Mouse (Mus musculus) limb, embryonic 12.5 days (tissue): ENCODE measurements around the gene Aip. TPM values are rescaled to one million over a fixed set of nuclear protein-coding genes. Genes with fewer than 3 reads are reported as not detected.

Experiments
- ATAC-seq: fragments of 200-750 bp; cut with Nextera tagmentation; 2 replicates; pipeline ENCODE4 v1.8.0; 2017; ENCODE audit warnings: low read depth, moderate TSS enrichment; ENCODE audit not compliant: insufficient number of reproducible peaks, insufficient read depth, low FRiP score, low TSS enrichment
- H3K27ac ChIP-seq: fragments of 300-500 bp; sonication (generic); 2 replicates; pipeline ENCODE4 v1.5.1; 2016; ENCODE audit warnings: mild to moderate bottlenecking, moderate library complexity
- H3K27me3 ChIP-seq: fragments of 300-500 bp; sonication (generic); 2 replicates; pipeline ENCODE4 v1.6.1; 2016; ENCODE audit warnings: mild to moderate bottlenecking, moderate library complexity
- H3K36me3 ChIP-seq: fragments of 300-500 bp; sonication (generic); 2 replicates; pipeline ENCODE4 v1.6.1; 2016; ENCODE audit warnings: mild to moderate bottlenecking, moderate library complexity
- H3K4me1 ChIP-seq: fragments of 300-500 bp; sonication (generic); replicated peaks from 2 replicates; pipeline ENCODE4 v1.6.1; 2016
- H3K4me2 ChIP-seq: fragments of 300-500 bp; sonication (generic); 2 replicates; pipeline ENCODE4 v1.6.1; 2016; ENCODE audit warnings: mild to moderate bottlenecking, moderate library complexity
- H3K4me3 ChIP-seq: fragments of 300-500 bp; sonication (generic); replicated peaks from 2 replicates; pipeline ENCODE4 v1.5.1; 2016; ENCODE audit warnings: mild to moderate bottlenecking
- H3K9ac ChIP-seq: fragments of 300-500 bp; sonication (generic); replicated peaks from 2 replicates; pipeline ENCODE4 v1.6.1; 2016; ENCODE audit warnings: mild to moderate bottlenecking, moderate library complexity
- H3K9me3 ChIP-seq: fragments of 300-500 bp; sonication (generic); 2 replicates; pipeline ENCODE4 v1.6.1; 2016; ENCODE audit warnings: mild to moderate bottlenecking, moderate library complexity
- WGBS: fragments of 180-500 bp; shearing (Covaris S2); methylation state at CpG from one replicate; pipeline ENCODE4 v1.1.7; 2016; 5-methylcytosine and 5-hydroxymethylcytosine counted together
- polyA plus RNA-seq: library from polyadenylated mRNA; unstranded; fragments of >200 nt; fragmentation: Nextera tagmentation; extraction: Ambion mirVana; gene quantifications from 2 replicates; pipeline ENCODE4 v1.2.1, GENCODE M21; 2016

Aip gene
- polyA plus RNA-seq, 1 experiment from 2014 or later = 87.5 TPM

- H3K4me3 ChIP-seq = peak within 1 kb of the TSS; percentile 61
- no peaks in the 10 kb centered on the region for H3K36me3 ChIP-seq
- peak within 1 kb of the TSS; percentile 57 for H3K9ac ChIP-seq
- peaks cover 49% of the 10 kb centered on the region for H3K4me1 ChIP-seq
- H3K9me3 ChIP-seq = no peaks in the 10 kb centered on the region
- peak within 1 kb of the TSS; percentile 76 for H3K4me2 ChIP-seq
- ATAC-seq = peak; percentile 92
- peaks cover 30% of the 10 kb centered on the region for H3K27me3 ChIP-seq
- peak within 1 kb of the TSS; percentile 76 for H3K27ac ChIP-seq
- WGBS = under 1% methylated on average over 65 of the region's 65 CpGs
These were observed 28.8 kb downstream of the Aip start, which contains the start of gene Cdk2ap2 for GRCm38 (mm10) chr19:4096642-4097440. TSS of gene Cdk2ap2 (plus strand) at chr19:4097182.

DNA sequence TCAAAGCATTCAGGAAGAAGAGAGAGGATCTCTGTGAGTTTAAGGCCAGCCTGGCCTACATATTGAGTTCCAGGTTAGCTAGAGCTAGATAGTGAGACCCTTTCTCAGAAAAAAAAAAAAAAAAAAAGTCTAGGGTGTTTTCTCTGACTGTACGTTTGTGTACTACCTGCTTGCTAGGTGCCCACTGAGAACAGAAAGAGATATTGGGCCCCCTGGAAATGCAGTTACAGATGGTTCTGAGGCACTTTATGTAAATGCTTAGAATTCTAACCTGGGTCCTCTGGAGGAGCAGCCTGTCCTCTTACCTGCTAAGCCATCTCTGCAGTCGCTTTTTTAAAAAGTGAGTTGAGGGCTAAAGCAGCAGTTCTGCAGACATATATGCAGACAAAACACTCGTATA, 29.9 kb downstream of the Aip start:
- WGBS = 61% methylated on average over 3 of the region's 3 CpGs
- H3K36me3 ChIP-seq = no peaks in the 10 kb centered on the region
- no peak overlapping the region for H3K4me3 ChIP-seq
- no peak overlapping the region for H3K4me2 ChIP-seq
- H3K27me3 ChIP-seq = peaks cover 19% of the 10 kb centered on the region
- no peaks in the 10 kb centered on the region for H3K9me3 ChIP-seq
- no peak overlapping the region for H3K27ac ChIP-seq
- peaks cover 40% of the 10 kb centered on the region for H3K4me1 ChIP-seq
- no peak for ATAC-seq
- no peak overlapping the region for H3K9ac ChIP-seq

DNA sequence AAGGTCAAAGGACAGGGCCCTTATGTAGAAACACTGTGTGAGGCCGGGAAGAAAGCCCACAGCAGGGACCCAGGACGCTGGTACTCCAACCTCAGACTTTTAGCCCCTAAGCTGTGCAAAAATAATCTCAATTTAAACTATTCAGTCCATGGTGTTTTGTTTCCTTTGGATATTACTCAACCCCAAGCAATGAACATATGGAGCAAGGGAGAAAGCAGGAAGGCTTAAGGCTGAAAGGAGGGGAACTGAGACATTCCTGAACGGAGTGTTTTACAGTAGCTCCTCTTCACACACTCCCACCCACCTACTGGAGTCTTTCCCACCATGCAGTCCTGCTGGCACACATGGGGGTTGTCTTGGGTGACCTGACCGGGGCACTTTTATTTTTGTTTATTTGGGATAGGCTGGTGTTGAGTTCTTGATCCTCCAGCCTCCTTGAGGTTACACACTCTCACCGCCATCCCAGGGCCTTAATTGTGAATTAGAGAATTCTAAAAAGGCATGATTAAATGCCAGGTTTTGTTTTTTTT, 30.8 kb downstream of the Aip start:
- 72% methylated on average over 5 of the region's 5 CpGs for WGBS
- H3K9me3 ChIP-seq = no peaks in the 10 kb centered on the region
- no peak for ATAC-seq
- H3K9ac ChIP-seq = no peak overlapping the region
- H3K27ac ChIP-seq = no peak overlapping the region
- no peak overlapping the region for H3K4me2 ChIP-seq
- H3K36me3 ChIP-seq = no peaks in the 10 kb centered on the region
- no peak overlapping the region for H3K4me3 ChIP-seq
- H3K27me3 ChIP-seq = peaks cover 10% of the 10 kb centered on the region
- peaks cover 30% of the 10 kb centered on the region for H3K4me1 ChIP-seq

- no peak overlapping the region for H3K4me2 ChIP-seq
- H3K9ac ChIP-seq = no peak overlapping the region
- 81% methylated on average over 3 of the region's 3 CpGs for WGBS
- no peaks in the 10 kb centered on the region for H3K36me3 ChIP-seq
- peaks cover 7% of the 10 kb centered on the region for H3K27me3 ChIP-seq
- no peak overlapping the region for H3K4me3 ChIP-seq
- no peak overlapping the region for H3K27ac ChIP-seq
- H3K9me3 ChIP-seq = no peaks in the 10 kb centered on the region
- no peak for ATAC-seq
- peaks cover 25% of the 10 kb centered on the region for H3K4me1 ChIP-seq
These were observed 31.3 kb downstream of the Aip start for GRCm38 (mm10) chr19:4094348-4094747.

- no peak overlapping the region for H3K27ac ChIP-seq
- no peaks in the 10 kb centered on the region for H3K36me3 ChIP-seq
- H3K4me2 ChIP-seq = no peak overlapping the region
- 48% methylated on average over 7 of the region's 7 CpGs for WGBS
- no peak overlapping the region for H3K4me3 ChIP-seq
- peaks cover 19% of the 10 kb centered on the region for H3K4me1 ChIP-seq
- H3K9ac ChIP-seq = no peak overlapping the region
- peaks cover 6% of the 10 kb centered on the region; the same call in 1 of the 2 replicates for H3K27me3 ChIP-seq
- no peaks in the 10 kb centered on the region for H3K9me3 ChIP-seq
- no peak for ATAC-seq
These were observed 31.9 kb downstream of the Aip start for GRCm38 (mm10) chr19:4093772-4094171.

DNA sequence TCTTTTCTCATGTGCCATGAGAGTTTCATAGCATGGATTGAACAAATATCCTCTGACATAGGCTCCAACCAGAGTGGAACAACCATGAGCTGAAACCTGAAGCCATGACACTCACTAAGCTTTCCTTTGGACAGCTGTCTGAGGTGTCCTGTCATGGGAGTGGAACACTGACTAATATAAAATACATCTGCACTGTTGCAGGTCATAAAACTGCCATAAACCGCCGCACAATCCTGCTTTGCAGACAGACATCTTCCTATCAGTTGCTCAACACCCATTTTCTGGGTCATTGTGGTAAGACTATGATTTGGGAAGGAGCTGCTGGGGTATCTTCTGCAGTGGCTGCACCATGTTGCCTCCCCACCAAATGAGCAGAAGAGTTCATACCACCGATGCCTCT, 32.9 kb downstream of the Aip start:
- Histone ChIP-seq H3K36me3 (no peaks in the 10 kb centered on the region), H3K27me3 (peaks cover 6% of the 10 kb centered on the region; the same call in 1 of the 2 replicates), H3K4me3 (no peak overlapping the region), H3K4me1 (peaks cover 12% of the 10 kb centered on the region), H3K9me3 (no peaks in the 10 kb centered on the region), H3K9ac (no peak overlapping the region), H3K4me2 (no peak overlapping the region), H3K27ac (no peak overlapping the region)
- ATAC-seq = no peak
- WGBS = 69% methylated on average over 3 of the region's 3 CpGs

DNA sequence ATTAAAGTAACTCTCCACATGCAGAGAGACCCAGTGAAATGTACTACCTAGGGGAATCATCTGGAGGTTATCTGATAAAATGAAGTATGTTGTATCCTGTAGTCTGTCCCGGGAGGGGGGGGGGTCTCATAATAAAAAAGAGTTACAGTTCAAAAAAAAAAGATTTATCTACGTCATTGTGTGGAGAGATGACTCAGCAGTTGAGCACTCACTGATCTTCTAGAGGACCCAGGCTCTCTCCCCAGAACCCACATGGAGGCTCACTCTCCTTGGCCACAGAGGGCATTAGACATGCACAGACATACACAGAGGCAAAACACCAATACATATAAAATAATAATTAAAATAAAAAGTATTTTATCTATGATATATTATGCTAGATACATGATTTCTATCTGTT, 34.3 kb downstream of the Aip start:
- WGBS = 56% methylated on average over 2 of the region's 2 CpGs
- H3K27ac ChIP-seq = no peak overlapping the region
- peaks cover 5% of the 10 kb centered on the region for H3K4me1 ChIP-seq
- no peak overlapping the region for H3K9ac ChIP-seq
- H3K4me3 ChIP-seq = no peak overlapping the region
- H3K36me3 ChIP-seq = no peaks in the 10 kb centered on the region
- ATAC-seq = no peak
- H3K4me2 ChIP-seq = no peak overlapping the region
- no peaks in the 10 kb centered on the region for H3K9me3 ChIP-seq
- peaks cover 6% of the 10 kb centered on the region; the same call in 1 of the 2 replicates for H3K27me3 ChIP-seq

DNA sequence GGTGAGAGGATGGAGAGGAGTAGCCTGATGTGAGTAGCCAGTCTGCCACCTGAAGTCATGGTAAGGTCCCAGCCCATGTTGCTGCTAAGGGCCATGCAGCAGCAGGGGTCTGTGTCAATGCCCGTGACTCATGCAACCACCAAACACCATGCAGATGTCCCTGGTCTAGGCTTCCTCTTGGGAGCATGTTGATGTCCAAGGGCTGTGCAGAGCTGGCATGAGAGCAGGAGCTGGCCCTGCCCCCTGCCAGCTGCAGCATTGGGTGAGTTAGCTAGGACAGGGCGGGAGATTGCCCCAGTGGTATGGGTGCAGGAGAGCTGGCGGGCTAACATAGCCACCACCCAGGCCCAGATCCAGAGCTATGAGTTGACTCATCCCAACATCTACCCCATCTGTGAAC, 35.2 kb downstream of the Aip start:
- Histone ChIP-seq H3K36me3 (no peaks in the 10 kb centered on the region), H3K27ac (no peak overlapping the region), H3K27me3 (peaks cover 11% of the 10 kb centered on the region; the same call in 1 of the 2 replicates), H3K9me3 (no peaks in the 10 kb centered on the region), H3K4me2 (no peak overlapping the region), H3K4me3 (no peak overlapping the region), H3K9ac (no peak overlapping the region), H3K4me1 (no peaks in the 10 kb centered on the region)
- WGBS = 80% methylated on average over 3 of the region's 3 CpGs
- no peak for ATAC-seq

DNA sequence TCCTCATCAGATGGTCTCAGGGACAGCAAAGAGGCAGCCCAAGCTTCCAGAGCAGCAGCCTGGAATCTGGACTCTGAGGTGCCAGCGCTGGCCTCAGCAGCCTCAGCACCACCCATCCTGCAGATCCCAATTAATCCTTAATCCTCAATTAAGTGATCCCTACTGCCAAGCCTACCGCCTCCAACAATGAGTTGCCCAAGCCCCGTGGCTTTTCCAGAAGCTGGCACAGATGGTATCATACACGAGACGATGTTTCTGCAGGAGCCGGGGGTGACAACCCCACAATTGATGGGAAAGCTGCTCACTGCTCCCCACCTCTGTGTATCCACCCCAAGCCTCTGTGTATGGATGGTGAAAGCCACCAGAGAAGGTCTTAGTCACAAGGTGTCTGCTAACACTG, 36.5 kb downstream of the Aip start:
- Histone ChIP-seq H3K27ac (no peak overlapping the region), H3K27me3 (peaks cover 15% of the 10 kb centered on the region), H3K9ac (no peak overlapping the region), H3K4me3 (no peak overlapping the region), H3K4me2 (no peak overlapping the region), H3K9me3 (no peaks in the 10 kb centered on the region), H3K4me1 (0 out of 2 replicates have a peak, but pooled peaks cover 1% of the 10 kb centered on the region), H3K36me3 (no peaks in the 10 kb centered on the region)
- ATAC-seq = no peak
- 74% methylated on average over 6 of the region's 6 CpGs for WGBS

DNA sequence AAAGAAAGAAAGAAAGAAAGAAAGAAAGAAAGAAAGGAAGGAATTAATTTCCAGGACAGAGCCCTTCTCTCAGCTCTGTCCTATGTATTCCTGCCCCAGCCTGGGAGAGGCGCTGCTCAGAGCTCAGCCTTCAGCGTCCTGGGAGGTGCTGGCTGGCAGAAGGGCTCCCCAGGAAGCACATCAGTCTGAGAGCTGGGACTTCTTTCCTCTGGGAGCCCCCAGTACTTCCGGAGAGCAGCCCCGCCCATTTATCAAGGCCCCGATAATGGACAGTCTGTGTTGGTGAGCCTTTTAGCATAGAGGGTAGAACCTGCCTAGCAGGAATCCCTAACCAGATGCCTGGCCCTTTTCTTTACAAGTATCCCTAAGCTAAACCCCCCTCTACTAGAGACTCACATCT, 37.5 kb downstream of the Aip start:
- Histone ChIP-seq H3K4me1 (0 out of 2 replicates have a peak, but pooled peaks cover 7% of the 10 kb centered on the region), H3K9me3 (no peaks in the 10 kb centered on the region), H3K36me3 (no peaks in the 10 kb centered on the region), H3K9ac (no peak overlapping the region), H3K4me3 (no peak overlapping the region), H3K4me2 (no peak overlapping the region), H3K27me3 (peaks cover 17% of the 10 kb centered on the region), H3K27ac (no peak overlapping the region)
- ATAC-seq = no peak
- 39% methylated on average over 5 of the region's 5 CpGs for WGBS

- no peak overlapping the region for H3K4me3 ChIP-seq
- no peak overlapping the region for H3K27ac ChIP-seq
- H3K9me3 ChIP-seq = no peaks in the 10 kb centered on the region
- H3K36me3 ChIP-seq = no peaks in the 10 kb centered on the region
- peaks cover 22% of the 10 kb centered on the region for H3K27me3 ChIP-seq
- H3K9ac ChIP-seq = no peak overlapping the region
- no peak overlapping the region for H3K4me2 ChIP-seq
- no peak for ATAC-seq
- 89% methylated on average over 5 of the region's 5 CpGs for WGBS
- H3K4me1 ChIP-seq = 0 out of 2 replicates have a peak, but pooled peaks cover 7% of the 10 kb centered on the region
These were observed 38.6 kb downstream of the Aip start for GRCm38 (mm10) chr19:4087090-4087489.
